Comparison of ENCODE assay signal across 16 mouse cellular contexts in genomic region chr10:31603855-31604254, GRCm38 (mm10).
"Had no signal": no experiment of that assay in that cellular context is flagged by ENCODE, and none has a peak within 500 bp of the region (broad histone marks: within the 10 kb centered on the region; RNA-seq: fewer than 3 reads in every experiment).

No protein-coding gene starts in this region.

- H3K4me2 ChIP-seq: neural tube, embryonic 12.5 days; neural tube, embryonic 13.5 days; neural tube, embryonic 15.5 days; stomach, embryonic 15.5 days had no signal

- H3K36me3 ChIP-seq: neural tube, embryonic 12.5 days; neural tube, embryonic 13.5 days; neural tube, embryonic 15.5 days; stomach, embryonic 15.5 days had no signal

- DNase-seq: retina, postnatal 1 day; right cerebral cortex, adult 18-20 months; right cerebral cortex, postnatal 14 days; right cerebral cortex, postnatal 25 days; right cerebral cortex, postnatal 4 days; spleen, adult 18-20 months; thymus, adult 18-20 months; thymus, adult 2 months; thymus, postnatal 14 days; thymus, postnatal 25 days; thymus, postnatal 36 days; thymus, postnatal 4 days had no signal

- H3K4me3 ChIP-seq: neural tube, embryonic 12.5 days; neural tube, embryonic 13.5 days; neural tube, embryonic 15.5 days; stomach, embryonic 15.5 days had no signal

- H3K27me3 ChIP-seq: neural tube, embryonic 12.5 days; neural tube, embryonic 13.5 days; neural tube, embryonic 15.5 days; stomach, embryonic 15.5 days had no signal
